Mouse (Mus musculus): ENCODE results near the gene Lpin2. TPM values are rescaled to one million over a fixed set of nuclear protein-coding genes. Genes with fewer than 3 reads are reported as not detected.

Gene Lpin2
- total RNA-seq, 2 experiments from 2014 or later = 76.4 to 83.8 TPM

GRCm38 (mm10) chr17:71256806-71257536 lies 74.6 kb downstream of the Lpin2 start:
- no peak for DNase-seq (ENCODE audit: low spot score in 2 of 2)

- no peak for DNase-seq (ENCODE audit: low spot score in 2 of 2)
Observed at GRCm38 (mm10) chr17:71259727-71260126, 77.4 kb downstream of the Lpin2 start.

GRCm38 (mm10) chr17:71260658-71261057 lies 78.3 kb downstream of the Lpin2 start:
- no peak for DNase-seq (ENCODE audit: low spot score in 2 of 2)

- no peak for DNase-seq (ENCODE audit: low spot score in 2 of 2)
Observed at GRCm38 (mm10) chr17:71263136-71263535, 80.8 kb downstream of the Lpin2 start.

GRCm38 (mm10) chr17:71264739-71265138 lies 82.4 kb downstream of the Lpin2 start:
- DNase-seq (ENCODE audit: low spot score in 2 of 2) = no peak

- DNase-seq (ENCODE audit: low spot score in 2 of 2) = no peak
Observed at GRCm38 (mm10) chr17:71265336-71266051, 83.1 kb downstream of the Lpin2 start.

- DNase-seq (ENCODE audit: low spot score in 2 of 2) = no peak
Observed at GRCm38 (mm10) chr17:71267374-71267773, 85.0 kb downstream of the Lpin2 start.

- no peak for DNase-seq (ENCODE audit: low spot score in 2 of 2)
Observed at GRCm38 (mm10) chr17:71268152-71268551, 85.8 kb downstream of the Lpin2 start.

- no peak for DNase-seq (ENCODE audit: low spot score in 2 of 2)
Observed at GRCm38 (mm10) chr17:71268599-71268998, 86.2 kb downstream of the Lpin2 start.

GRCm38 (mm10) chr17:71273901-71274300 lies 91.5 kb downstream of the Lpin2 start:
- DNase-seq (ENCODE audit: low spot score in 2 of 2) = no peak

- DNase-seq (ENCODE audit: low spot score in 2 of 2) = no peak
Observed at GRCm38 (mm10) chr17:71276771-71277170, 94.4 kb downstream of the Lpin2 start.

- no peak for DNase-seq (ENCODE audit: low spot score in 2 of 2)
Observed at GRCm38 (mm10) chr17:71277701-71278491, 95.5 kb downstream of the Lpin2 start.

GRCm38 (mm10) chr17:71282716-71283115 lies 100.4 kb downstream of the Lpin2 start:
- DNase-seq (ENCODE audit: low spot score in 2 of 2) = no peak

GRCm38 (mm10) chr17:71283237-71283636 lies 100.9 kb downstream of the Lpin2 start:
- DNase-seq (ENCODE audit: low spot score in 2 of 2) = no peak

- no peak for DNase-seq (ENCODE audit: low spot score in 2 of 2)
Observed at GRCm38 (mm10) chr17:71284890-71285289, 102.5 kb downstream of the Lpin2 start.

- no peak for DNase-seq (ENCODE audit: low spot score in 2 of 2)
Observed at GRCm38 (mm10) chr17:71285929-71286328, 103.6 kb downstream of the Lpin2 start.

GRCm38 (mm10) chr17:71287586-71287985 lies 105.2 kb downstream of the Lpin2 start:
- DNase-seq (ENCODE audit: low spot score in 2 of 2) = no peak

GRCm38 (mm10) chr17:71288145-71288758 lies 105.9 kb downstream of the Lpin2 start:
- DNase-seq (ENCODE audit: low spot score in 2 of 2) = no peak

GRCm38 (mm10) chr17:71288808-71289548 lies 106.6 kb downstream of the Lpin2 start:
- DNase-seq (ENCODE audit: low spot score in 2 of 2) = no peak

GRCm38 (mm10) chr17:71289572-71290176 lies 107.3 kb downstream of the Lpin2 start:
- no peak for DNase-seq (ENCODE audit: low spot score in 2 of 2)

All from layer of hippocampus, postnatal 14 days (tissue).